8 mouse cellular contexts compared by ENCODE assay signal in genomic region chr5:124352141-124352920, GRCm38 (mm10). TPM values are rescaled to one million over a fixed set of nuclear protein-coding genes. Genes with fewer than 3 reads are reported as not detected.
DNase-seq lines count a peak whose midpoint lies in the region; ATAC-seq and TF ChIP-seq lines count a peak whose summit lies in the region.

No protein-coding gene starts in this region.

- no peaks in the 10 kb centered on the region for H3K27me3 ChIP-seq in forebrain, embryonic 10.5 days (ENCODE audit: poor library complexity, severe bottlenecking)
- no peaks in the 10 kb centered on the region for H3K27me3 ChIP-seq in heart, embryonic 16.5 days (ENCODE audit: control insufficient read depth, insufficient read depth, low read length)
- no peaks in the 10 kb centered on the region for H3K27me3 ChIP-seq in liver, postnatal 0 days (ENCODE audit: insufficient read depth, low read length)
- H3K27me3 ChIP-seq in neural tube, embryonic 13.5 days: no peaks in the 10 kb centered on the region

- peak overlapping the region; percentile 99 for H3K4me2 ChIP-seq in heart, embryonic 16.5 days (ENCODE audit: low read depth, low read length)
- peak overlapping the region; percentile 99 for H3K4me2 ChIP-seq in liver, postnatal 0 days (ENCODE audit: low read depth, low read length)
- H3K4me2 ChIP-seq in neural tube, embryonic 13.5 days: peak overlapping the region; percentile 93

- peaks cover 36% of the 10 kb centered on the region for H3K4me1 ChIP-seq in forebrain, embryonic 10.5 days
- peaks cover 26% of the 10 kb centered on the region for H3K4me1 ChIP-seq in heart, embryonic 16.5 days (ENCODE audit: control insufficient read depth, insufficient read depth, low read length)
- H3K4me1 ChIP-seq in liver, postnatal 0 days (ENCODE audit: insufficient read depth): peaks cover 28% of the 10 kb centered on the region
- peaks cover 57% of the 10 kb centered on the region for H3K4me1 ChIP-seq in neural tube, embryonic 13.5 days (replicated peaks)

- peak; percentile 82 for ATAC-seq in heart, embryonic 16.5 days (replicated peaks; ENCODE audit: extremely low read depth, insufficient read depth, low FRiP score)
- peak; percentile 57 for ATAC-seq in liver, postnatal 0 days
- ATAC-seq in neural tube, embryonic 13.5 days (ENCODE audit: low read depth): peak; percentile 93

- TF ChIP-seq EP300 in liver, postnatal 0 days (IDR thresholded peaks at IDR 0.05; ENCODE audit: low read depth): no peak

- 0 out of 2 replicates have a peak, but pooled peaks have one; percentile 22 for TF ChIP-seq CTCF in liver, postnatal 0 days (IDR thresholded peaks at IDR 0.05; ENCODE audit: low read depth)

- WGBS in forebrain, embryonic 10.5 days: under 1% methylated on average over 29 of the region's 30 CpGs
- under 1% methylated on average over 28 of the region's 30 CpGs for WGBS in heart, embryonic 16.5 days
- WGBS in liver, postnatal 0 days (ENCODE audit: insufficient replicate concordance): 4% methylated on average over 24 of the region's 30 CpGs
- under 1% methylated on average over 30 of the region's 30 CpGs for WGBS in neural tube, embryonic 13.5 days

- H3K9ac ChIP-seq in heart, embryonic 16.5 days (ENCODE audit: low read length): peak overlapping the region; percentile 99
- peak overlapping the region; percentile 97 for H3K9ac ChIP-seq in liver, postnatal 0 days (replicated peaks)
- H3K9ac ChIP-seq in neural tube, embryonic 13.5 days: peak overlapping the region; percentile 99

- H3K36me3 ChIP-seq in forebrain, embryonic 10.5 days (replicated peaks): peaks cover 48% of the 10 kb centered on the region
- peaks cover 17% of the 10 kb centered on the region for H3K36me3 ChIP-seq in heart, embryonic 16.5 days (ENCODE audit: control insufficient read depth, insufficient read depth)
- peaks cover 20% of the 10 kb centered on the region for H3K36me3 ChIP-seq in liver, postnatal 0 days (replicated peaks; ENCODE audit: insufficient read depth, low read length)
- peaks cover 22% of the 10 kb centered on the region for H3K36me3 ChIP-seq in neural tube, embryonic 13.5 days

- DNase-seq in CD8-positive naive resting alpha-beta T cell, adult 2 months (ENCODE audit: low read depth in 2 of 2, low spot score in 2 of 2): peak; percentile 28
- peak; percentile 63 for DNase-seq in c-Kit-positive CD71-negative TER-119-negative erythroid progenitor cells, embryonic 14.5 days (ENCODE audit: low read depth)
- DNase-seq in forebrain, embryonic 10.5 days (ENCODE audit: extremely low spot score, low spot score): peak; percentile 93
- DNase-seq in kidney, postnatal 14 days: peak; percentile 88
- DNase-seq in liver, postnatal 0 days: peak; percentile 78
- peak; percentile 92 for DNase-seq in testis, postnatal 10 days (ENCODE audit: low spot score)

- peak overlapping the region; percentile 86 for H3K4me3 ChIP-seq in forebrain, embryonic 10.5 days
- peak overlapping the region; percentile 90 for H3K4me3 ChIP-seq in heart, embryonic 16.5 days (ENCODE audit: low read length)
- peak overlapping the region; percentile 97 for H3K4me3 ChIP-seq in liver, postnatal 0 days (ENCODE audit: low read depth, low read length)
- peak overlapping the region; percentile 82 for H3K4me3 ChIP-seq in neural tube, embryonic 13.5 days

- peak overlapping the region; percentile 100 for H3K27ac ChIP-seq in forebrain, embryonic 10.5 days
- peak overlapping the region; percentile 97 for H3K27ac ChIP-seq in heart, embryonic 16.5 days (ENCODE audit: low read length)
- peak overlapping the region; percentile 95 for H3K27ac ChIP-seq in liver, postnatal 0 days (ENCODE audit: low read depth)
- peak overlapping the region; percentile 100 for H3K27ac ChIP-seq in neural tube, embryonic 13.5 days (replicated peaks)

- no peaks in the 10 kb centered on the region for H3K9me3 ChIP-seq in forebrain, embryonic 10.5 days
- H3K9me3 ChIP-seq in heart, embryonic 16.5 days (replicated peaks; ENCODE audit: control insufficient read depth, low read length): no peaks in the 10 kb centered on the region
- H3K9me3 ChIP-seq in liver, postnatal 0 days (ENCODE audit: low read length): no peaks in the 10 kb centered on the region
- no peaks in the 10 kb centered on the region for H3K9me3 ChIP-seq in neural tube, embryonic 13.5 days

RNA-seq across cellular contexts. Expression of gene Cdk2ap1, which starts 10.6 kb away (rescaled TPM):
- 57.3 and 64.7 TPM in 2 replicates for polyA plus RNA-seq in forebrain, embryonic 10.5 days (2016; fragmentation: Nextera tagmentation; extraction: Ambion mirVana)
- polyA plus RNA-seq in heart, embryonic 16.5 days (2015; fragmentation: Nextera tagmentation; extraction: Ambion mirVana): 14.6 and 19.6 TPM in 2 replicates
- 31.7 and 44.7 TPM in 2 replicates for polyA plus RNA-seq in liver, postnatal 0 days (2015; fragmentation: Nextera tagmentation; extraction: Ambion mirVana)
- polyA plus RNA-seq in neural tube, embryonic 13.5 days (2015; fragmentation: Nextera tagmentation; extraction: Ambion mirVana): 90.3 and 94.3 TPM in 2 replicates

RNA-seq across cellular contexts. Expression of gene 2810006K23Rik, which starts 24.4 kb away (rescaled TPM):
- 24.9 and 25.7 TPM in 2 replicates for polyA plus RNA-seq in forebrain, embryonic 10.5 days (2016; fragmentation: Nextera tagmentation; extraction: Ambion mirVana)
- polyA plus RNA-seq in heart, embryonic 16.5 days (2015; fragmentation: Nextera tagmentation; extraction: Ambion mirVana): 18.5 and 20.3 TPM in 2 replicates
- 4.5 and 4.9 TPM in 2 replicates for polyA plus RNA-seq in liver, postnatal 0 days (2015; fragmentation: Nextera tagmentation; extraction: Ambion mirVana)
- 16.0 and 17.0 TPM in 2 replicates for polyA plus RNA-seq in neural tube, embryonic 13.5 days (2015; fragmentation: Nextera tagmentation; extraction: Ambion mirVana)

RNA-seq across cellular contexts. Expression of gene Mphosph9, which starts 24.6 kb away (rescaled TPM):
- 19.5 and 20.9 TPM in 2 replicates for polyA plus RNA-seq in forebrain, embryonic 10.5 days (2016; fragmentation: Nextera tagmentation; extraction: Ambion mirVana)
- polyA plus RNA-seq in heart, embryonic 16.5 days (2015; fragmentation: Nextera tagmentation; extraction: Ambion mirVana): 8.7 and 10.5 TPM in 2 replicates
- polyA plus RNA-seq in liver, postnatal 0 days (2015; fragmentation: Nextera tagmentation; extraction: Ambion mirVana): 2.6 and 3.0 TPM in 2 replicates
- 13.5 and 14.5 TPM in 2 replicates for polyA plus RNA-seq in neural tube, embryonic 13.5 days (2015; fragmentation: Nextera tagmentation; extraction: Ambion mirVana)

Comparison
In these comparisons a context has a peak if more than half of its experiments do, and no peak if none do; other contexts are left out.
1. Peak in every context shown above with its lines: DNase-seq, ATAC-seq, H3K4me3 ChIP-seq and H3K27ac ChIP-seq.
2. DNase-seq: peak in every context shown above with its lines; median percentile 93 in forebrain, embryonic 10.5 days; 92 in testis, postnatal 10 days; 88 in kidney, postnatal 14 days; 78 in liver, postnatal 0 days; 63 in c-Kit-positive CD71-negative TER-119-negative erythroid progenitor cells, embryonic 14.5 days; 28 in CD8-positive naive resting alpha-beta T cell, adult 2 months.